Mouse (Mus musculus): Measurements from ENCODE around the gene Babam2.

- TF ChIP-seq POLR2A (IDR thresholded peaks at IDR 0.05; ENCODE audit: borderline replicate concordance, control insufficient read depth, low read depth, low read length), result no peak
- TF ChIP-seq CTCF (IDR thresholded peaks at IDR 0.05; ENCODE audit: control insufficient read depth, insufficient read depth, low read length), result peak; percentile 83
These were observed 229.1 kb downstream of the Babam2 start for GRCm38 (mm10) chr5:31926551-31926950.

All from bone marrow, adult 2 months (tissue).